ENCODE assay signal across 8 mouse cellular contexts in the genomic region with DNA sequence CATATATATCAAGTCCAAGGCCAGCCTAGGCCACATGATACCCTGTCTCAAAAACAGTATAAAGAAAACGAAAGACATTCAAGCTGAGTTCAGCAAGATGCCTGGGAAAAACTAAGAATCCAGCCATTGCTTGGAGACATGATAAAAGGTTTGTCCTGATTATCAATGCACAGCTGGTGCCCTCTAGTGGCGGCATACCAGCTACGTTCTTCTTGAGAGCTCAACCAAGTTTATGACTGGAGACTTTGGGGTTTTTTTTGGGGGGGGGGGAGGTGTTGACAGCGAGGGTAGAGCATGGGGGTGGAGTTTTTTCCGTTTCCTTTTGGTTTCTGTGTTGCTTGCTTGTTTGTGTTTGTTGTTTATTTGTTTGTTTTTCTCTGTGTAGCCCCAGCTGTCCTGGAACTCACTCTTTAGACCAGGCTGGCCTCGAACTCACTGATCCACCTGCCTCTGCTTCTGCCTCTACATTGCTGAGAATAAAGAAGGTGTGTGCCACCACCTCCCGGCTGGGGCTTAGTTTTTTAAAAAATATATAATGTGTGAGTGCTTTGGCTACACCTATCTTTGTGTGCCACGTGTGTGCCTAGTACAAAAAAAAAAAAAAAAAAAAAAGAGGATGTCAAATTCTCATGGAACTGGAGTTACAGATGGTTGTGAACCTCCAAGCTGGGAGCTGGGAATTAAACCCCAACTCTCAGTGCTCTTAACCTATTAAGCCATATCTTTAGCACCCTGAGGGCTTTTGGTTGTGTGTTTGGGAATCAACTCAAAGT. TPM values are rescaled to one million over a fixed set of nuclear protein-coding genes. Genes with fewer than 3 reads are reported as not detected.
DNase-seq lines count a peak whose midpoint lies in the region; ATAC-seq and TF ChIP-seq lines count a peak whose summit lies in the region.

No protein-coding gene starts in this region.

- H3ac ChIP-seq in C2C12 (ENCODE audit: control insufficient read depth, insufficient read length, low read depth) = no peak overlapping the region

- ATAC-seq in liver, embryonic 11.5 days (replicated peaks; ENCODE audit: low FRiP score) = no peak

- no peak overlapping the region for H3K27ac ChIP-seq in embryonic fibroblast, embryonic 13.5 days (ENCODE audit: insufficient read depth, low read length)
- no peak overlapping the region for H3K27ac ChIP-seq in kidney, adult 2 months (ENCODE audit: insufficient read depth, low read depth, low read length)
- H3K27ac ChIP-seq in liver, embryonic 11.5 days (ENCODE audit: low read depth, low read length) = no peak overlapping the region

- no peak overlapping the region for H3K9ac ChIP-seq in liver, embryonic 11.5 days (ENCODE audit: low read depth, low read length)

- H3K4me2 ChIP-seq in liver, embryonic 11.5 days = no peak overlapping the region

- no peaks in the 10 kb centered on the region for H3K79me3 ChIP-seq in C2C12 (ENCODE audit: low read depth)

- peak; percentile 89 for DNase-seq in 3T3-L1 (ENCODE audit: low read depth, low spot score)
- peak; percentile 81 to 88 for DNase-seq in adrenal gland, postnatal 36 days
- peak; percentile 85 for DNase-seq in kidney, adult 2 months
- DNase-seq in liver, embryonic 11.5 days (ENCODE audit: low spot score) = peak; percentile 63
- peak; percentile 71 for DNase-seq in right cerebral cortex, adult 18-20 months
- peak; percentile 67 to 76 for DNase-seq in urinary bladder, postnatal 36 days (ENCODE audit: low spot score in 2 of 2)

- WGBS in kidney, adult 2 months = 24% methylated on average over 8 of the region's 8 CpGs
- 25% methylated on average over 8 of the region's 8 CpGs for WGBS in liver, embryonic 11.5 days

- TF ChIP-seq POLR2A in embryonic fibroblast, embryonic 13.5 days (IDR thresholded peaks at IDR 0.05; ENCODE audit: low read depth, low read length) = no peak
- no peak for TF ChIP-seq POLR2A in kidney, adult 2 months (IDR thresholded peaks at IDR 0.05; ENCODE audit: low read depth, low read length)

- H3K79me2 ChIP-seq in C2C12 (ENCODE audit: control insufficient read depth, insufficient read depth) = no peaks in the 10 kb centered on the region

- no peaks in the 10 kb centered on the region for H3K27me3 ChIP-seq in C2C12 (ENCODE audit: control insufficient read depth, insufficient read depth, insufficient read length)
- no peaks in the 10 kb centered on the region for H3K27me3 ChIP-seq in kidney, adult 2 months (replicated peaks; ENCODE audit: control insufficient read depth, insufficient read depth, low read length)
- no peaks in the 10 kb centered on the region for H3K27me3 ChIP-seq in liver, embryonic 11.5 days (replicated peaks; ENCODE audit: control insufficient read depth, insufficient read depth, low read length)

- no peak overlapping the region for H3K4me3 ChIP-seq in C2C12 (ENCODE audit: insufficient read depth, poor library complexity, severe bottlenecking)
- H3K4me3 ChIP-seq in embryonic fibroblast, embryonic 13.5 days (ENCODE audit: insufficient read depth, low read length) = no peak overlapping the region
- H3K4me3 ChIP-seq in kidney, adult 2 months (ENCODE audit: insufficient read depth, low read depth, low read length) = no peak overlapping the region
- H3K4me3 ChIP-seq in liver, embryonic 11.5 days (ENCODE audit: low read depth, low read length) = no peak overlapping the region

- peak; percentile 33 for TF ChIP-seq CTCF in C2C12 (IDR thresholded peaks at IDR 0.05; ENCODE audit: control insufficient read depth, insufficient read depth, insufficient read length)
- peak; percentile 56; the same call in 1 of the 2 replicates for TF ChIP-seq CTCF in embryonic fibroblast, embryonic 13.5 days (IDR thresholded peaks at IDR 0.05; ENCODE audit: borderline replicate concordance, insufficient read depth, low read length)
- TF ChIP-seq CTCF in kidney, adult 2 months (conservative IDR thresholded peaks at IDR 0.05; ENCODE audit: insufficient read depth, insufficient read length, low read depth, low read length) = peak; percentile 74

- no peaks in the 10 kb centered on the region for H3K9me3 ChIP-seq in liver, embryonic 11.5 days (ENCODE audit: control insufficient read depth, low read length)

- no peaks in the 10 kb centered on the region for H3K4me1 ChIP-seq in embryonic fibroblast, embryonic 13.5 days (ENCODE audit: control insufficient read depth, insufficient read depth, low read length)
- no peaks in the 10 kb centered on the region for H3K4me1 ChIP-seq in kidney, adult 2 months (ENCODE audit: control insufficient read depth, insufficient read depth, low read length)
- H3K4me1 ChIP-seq in liver, embryonic 11.5 days (replicated peaks; ENCODE audit: control insufficient read depth, insufficient read depth, low read length) = no peaks in the 10 kb centered on the region

- no peaks in the 10 kb centered on the region for H3K36me3 ChIP-seq in C2C12 (ENCODE audit: control insufficient read depth, insufficient read depth)
- no peaks in the 10 kb centered on the region for H3K36me3 ChIP-seq in kidney, adult 2 months (ENCODE audit: control insufficient read depth, insufficient read depth, low read length)
- H3K36me3 ChIP-seq in liver, embryonic 11.5 days (ENCODE audit: control insufficient read depth, insufficient read depth, low read length) = no peaks in the 10 kb centered on the region

TF ChIP-seq in C2C12, 6 proteins besides CTCF, POLR2A, EP300 and RAD21:
- TF ChIP-seq CEBPB (IDR thresholded peaks at IDR 0.05; ENCODE audit: low read depth) (no peak), MYOG (IDR thresholded peaks at IDR 0.05; ENCODE audit: control insufficient read depth, extremely low read depth, insufficient read length) (no peak), MAX (IDR thresholded peaks at IDR 0.05) (no peak), FOSL1 (IDR thresholded peaks at IDR 0.05; ENCODE audit: insufficient read depth, low read length, poor library complexity, severe bottlenecking) (no peak), USF1 (IDR thresholded peaks at IDR 0.05; ENCODE audit: low read depth) (no peak), MYOD1 (IDR thresholded peaks at IDR 0.05; ENCODE audit: control insufficient read depth, insufficient read length, low read depth) (no peak)

RNA-seq across cellular contexts. Expression of a gene that starts 3.9 kb away (rescaled TPM):
- 0.02 TPM for polyA plus RNA-seq in C2C12 (2012; fragmentation: generic; extraction: Trizol)
- total RNA-seq in adrenal gland, postnatal 36 days (2021) = 1 to 10 TPM; 3.5 to 9.4 TPM
- polyA plus RNA-seq in embryonic fibroblast, embryonic 13.5 days (2011; ENCODE audit: insufficient read length, low read depth, missing spikeins) = 0.60 and 5.3 TPM in 2 replicates
- 3.4 and 4.2 TPM in 2 replicates for polyA plus RNA-seq in kidney, adult 2 months (2012; rRNA removed)
- 2.8 and 3.4 TPM in 2 replicates for polyA plus RNA-seq in liver, embryonic 11.5 days (2014; fragmentation: Nextera tagmentation; extraction: Ambion mirVana)

RNA-seq across cellular contexts. Expression of a gene that starts 10.2 kb away (rescaled TPM):
- 11.7 TPM for polyA plus RNA-seq in C2C12 (2012; fragmentation: generic; extraction: Trizol)
- total RNA-seq in adrenal gland, postnatal 36 days (2021) = 10 to 100 TPM; 17.1 to 22.6 TPM
- 11.1 and 11.6 TPM in 2 replicates for polyA plus RNA-seq in embryonic fibroblast, embryonic 13.5 days (2011; ENCODE audit: insufficient read length, low read depth, missing spikeins)
- 23.1 and 30.7 TPM in 2 replicates for polyA plus RNA-seq in kidney, adult 2 months (2012; rRNA removed)
- polyA plus RNA-seq in liver, embryonic 11.5 days (2014; fragmentation: Nextera tagmentation; extraction: Ambion mirVana) = 9.3 and 10.6 TPM in 2 replicates

RNA-seq across cellular contexts. Expression of a gene that starts 19.2 kb away (rescaled TPM):
- not detected for polyA plus RNA-seq in C2C12 (2012; fragmentation: generic; extraction: Trizol)
- total RNA-seq in adrenal gland, postnatal 36 days (2021) = under 1 TPM; 0.43 to 0.50 TPM
- 0.19 TPM in 1 of 2 replicates, not detected in the other for polyA plus RNA-seq in embryonic fibroblast, embryonic 13.5 days (2011; ENCODE audit: insufficient read length, low read depth, missing spikeins)
- 0.34 and 0.39 TPM in 2 replicates for polyA plus RNA-seq in kidney, adult 2 months (2012; rRNA removed)
- polyA plus RNA-seq in liver, embryonic 11.5 days (2014; fragmentation: Nextera tagmentation; extraction: Ambion mirVana) = 1.3 and 1.8 TPM in 2 replicates

RNA-seq across cellular contexts. Expression of a gene that starts 23.4 kb away (rescaled TPM):
- polyA plus RNA-seq in C2C12 (2012; fragmentation: generic; extraction: Trizol) = 52.2 TPM
- total RNA-seq in adrenal gland, postnatal 36 days (2021) = 10 to 100 TPM; 59.5 to 73.6 TPM
- polyA plus RNA-seq in embryonic fibroblast, embryonic 13.5 days (2011; ENCODE audit: insufficient read length, low read depth, missing spikeins) = 66.0 and 70.9 TPM in 2 replicates
- 23.3 and 24.3 TPM in 2 replicates for polyA plus RNA-seq in kidney, adult 2 months (2012; rRNA removed)
- polyA plus RNA-seq in liver, embryonic 11.5 days (2014; fragmentation: Nextera tagmentation; extraction: Ambion mirVana) = 21.7 and 25.3 TPM in 2 replicates

RNA-seq across cellular contexts. Expression of a gene that starts 41.4 kb away (rescaled TPM):
- 14.4 TPM for polyA plus RNA-seq in C2C12 (2012; fragmentation: generic; extraction: Trizol)
- total RNA-seq in adrenal gland, postnatal 36 days (2021) = 10 to 100 TPM; 11.8 to 14.2 TPM
- 6.6 and 8.4 TPM in 2 replicates for polyA plus RNA-seq in embryonic fibroblast, embryonic 13.5 days (2011; ENCODE audit: insufficient read length, low read depth, missing spikeins)
- 22.7 and 28.9 TPM in 2 replicates for polyA plus RNA-seq in kidney, adult 2 months (2012; rRNA removed)
- 13.8 and 14.4 TPM in 2 replicates for polyA plus RNA-seq in liver, embryonic 11.5 days (2014; fragmentation: Nextera tagmentation; extraction: Ambion mirVana)
